Mouse (Mus musculus): ENCODE data around the gene Ankrd54.

Gene Ankrd54

GRCm38 (mm10) chr15:79062376-79063159 lies at the start of gene Ankrd54:
Gene Ankrd54, minus strand, starts transcription at chr15:79062893.
- in situ Hi-C loops (cut with MseI, MboI), result no loop called here

DNA sequence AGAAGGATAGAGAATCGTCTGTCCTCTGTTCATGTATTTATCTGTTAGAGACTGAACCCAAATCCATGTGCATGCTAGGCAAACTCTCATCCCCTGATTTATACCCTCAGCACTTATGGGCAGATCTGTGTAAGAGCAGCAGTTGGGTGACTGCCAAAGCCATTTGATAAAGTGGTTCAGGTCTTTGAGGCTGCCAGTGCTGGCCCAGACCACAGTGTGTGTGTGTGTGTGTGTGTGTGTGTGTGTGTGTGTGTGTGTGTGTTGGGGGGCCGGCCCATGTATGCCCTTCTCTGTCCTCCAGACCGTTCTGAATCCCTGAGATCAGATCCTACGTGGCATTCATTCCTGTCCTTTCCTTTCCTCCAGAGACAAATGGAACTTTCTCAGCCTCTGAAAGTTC lies 49.1 kb upstream of the Ankrd54 start:
- in situ Hi-C loops (cut with MseI, MboI), result no loop called here

GRCm38 (mm10) chr15:79110528-79110927 lies 47.8 kb upstream of the Ankrd54 start:
- in situ Hi-C loops (cut with MseI, MboI), result no loop called here

GRCm38 (mm10) chr15:79110031-79110430 lies 47.3 kb upstream of the Ankrd54 start:
- in situ Hi-C loops (cut with MseI, MboI), result no loop called here

GRCm38 (mm10) chr15:79109321-79109934 lies 46.7 kb upstream of the Ankrd54 start:
- in situ Hi-C loops (cut with MseI, MboI), result no loop called here

DNA sequence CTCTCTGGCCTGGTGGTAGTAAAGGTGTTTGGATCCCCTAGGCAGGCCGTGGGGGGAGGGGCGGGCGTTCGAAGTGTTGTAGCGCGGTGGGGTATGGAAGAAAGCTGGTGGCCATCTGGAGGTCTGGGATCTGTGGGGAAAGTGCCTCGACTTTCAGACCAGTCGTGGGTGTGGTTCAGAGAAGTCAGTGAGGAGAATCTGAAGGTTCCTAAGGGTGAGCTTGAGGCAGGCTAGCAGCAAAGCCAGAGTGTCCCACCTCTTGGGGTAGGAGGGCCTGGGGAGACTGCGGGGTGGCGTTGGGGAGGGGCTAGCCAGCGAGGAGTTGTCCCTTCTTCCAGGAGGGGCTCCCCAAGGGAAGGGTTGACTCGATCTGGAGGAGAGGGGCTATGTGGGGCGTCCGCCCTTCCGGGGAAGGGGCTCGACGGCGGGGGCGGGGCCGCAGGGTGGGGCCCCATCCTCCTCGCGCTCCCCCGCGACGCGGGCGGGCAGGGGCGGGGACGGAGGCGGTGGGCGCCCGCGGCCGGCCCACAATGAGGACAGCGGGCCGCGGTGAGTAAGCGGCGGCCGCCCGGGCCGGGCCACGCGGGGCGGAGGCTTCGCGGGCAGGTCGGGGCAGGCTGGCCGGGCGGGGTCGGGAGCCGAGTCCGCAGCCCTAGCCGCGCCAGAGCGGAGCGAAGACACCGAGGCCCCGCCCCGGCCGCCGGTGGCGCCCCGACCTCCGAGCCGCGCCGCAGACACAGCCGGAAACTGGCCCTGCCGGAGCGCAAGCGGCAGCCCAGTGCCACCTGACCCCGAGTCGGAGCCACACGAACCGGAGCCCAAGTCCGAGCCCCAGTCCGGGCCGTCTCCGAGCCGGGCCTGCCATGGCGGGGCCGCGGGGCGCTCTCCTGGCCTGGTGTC lies 46.0 kb upstream of the Ankrd54 start, which contains the start of gene Micall1:
Micall1 (plus strand) TSS at position 478 of the 900 bp plus-strand sequence.
- in situ Hi-C loops (cut with MseI, MboI), result no loop called here

DNA sequence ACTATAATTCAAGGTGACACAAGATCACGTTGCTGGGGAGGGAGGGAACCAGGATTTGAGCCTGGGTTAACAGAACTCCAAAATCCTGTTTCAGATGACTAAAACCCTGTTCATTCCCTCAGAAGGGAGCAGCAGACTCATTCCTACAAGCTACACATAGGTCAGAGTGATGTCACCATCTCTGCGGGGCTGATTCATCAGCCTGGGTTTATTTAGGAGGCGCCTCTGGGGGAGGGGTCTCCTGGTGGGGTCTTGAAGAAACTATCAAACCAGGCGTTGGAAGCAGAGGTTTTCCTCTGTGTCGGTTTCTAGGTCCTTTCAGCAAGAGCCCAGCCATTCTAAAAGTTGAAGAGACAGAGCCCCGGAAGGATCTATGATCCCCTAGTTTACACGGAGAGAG lies 45.3 kb upstream of the Ankrd54 start:
- in situ Hi-C loops (cut with MseI, MboI), result no loop called here

DNA sequence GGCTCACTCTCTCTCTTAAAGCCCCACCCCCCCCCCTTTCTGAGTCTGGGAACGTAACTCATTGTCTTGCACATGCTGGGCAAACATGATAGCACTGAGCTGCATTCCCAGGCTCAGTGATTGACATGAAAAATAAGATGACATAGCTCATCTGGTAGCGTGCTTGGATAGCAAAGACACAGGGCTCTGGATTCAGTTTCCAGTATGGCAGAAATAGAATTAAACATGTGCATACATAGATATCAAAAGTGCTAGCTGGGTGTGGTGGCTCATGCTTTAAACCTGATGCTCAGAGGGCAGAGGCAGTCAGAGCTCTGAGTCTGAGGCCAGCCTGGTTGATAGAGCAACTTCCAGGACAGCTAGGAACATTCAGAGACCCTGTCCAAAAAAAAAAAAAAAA lies 43.1 kb upstream of the Ankrd54 start:
- in situ Hi-C loops (cut with MseI, MboI), result no loop called here

GRCm38 (mm10) chr15:79103264-79103663 lies 40.6 kb upstream of the Ankrd54 start:
- in situ Hi-C loops (cut with MseI, MboI), result no loop called here

GRCm38 (mm10) chr15:79101531-79101930 lies 38.8 kb upstream of the Ankrd54 start:
- in situ Hi-C loops (cut with MseI, MboI), result no loop called here

DNA sequence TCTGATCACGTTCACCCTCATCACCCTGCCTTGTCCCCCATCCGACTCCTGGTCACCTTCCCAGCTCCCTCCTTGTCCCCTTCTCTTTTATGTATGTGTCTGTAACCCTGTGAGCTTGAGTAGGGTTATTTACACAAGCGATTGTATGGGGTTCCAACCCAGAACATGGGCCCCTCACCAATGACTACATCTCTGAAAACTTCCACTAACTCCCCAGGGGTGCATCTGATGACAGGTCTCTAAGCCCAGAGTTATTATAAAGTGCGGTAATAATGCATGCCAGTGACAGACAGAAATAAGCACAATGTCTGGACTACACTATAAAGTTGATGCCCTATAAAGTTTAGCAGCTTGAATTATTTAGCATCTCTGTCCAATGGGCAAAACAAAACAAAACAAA lies 37.7 kb upstream of the Ankrd54 start:
- in situ Hi-C loops (cut with MseI, MboI), result no loop called here

GRCm38 (mm10) chr15:79099456-79099855 lies 36.8 kb upstream of the Ankrd54 start:
- in situ Hi-C loops (cut with MseI, MboI), result no loop called here

GRCm38 (mm10) chr15:79098868-79099267 lies 36.2 kb upstream of the Ankrd54 start:
- in situ Hi-C loops (cut with MseI, MboI), result no loop called here

DNA sequence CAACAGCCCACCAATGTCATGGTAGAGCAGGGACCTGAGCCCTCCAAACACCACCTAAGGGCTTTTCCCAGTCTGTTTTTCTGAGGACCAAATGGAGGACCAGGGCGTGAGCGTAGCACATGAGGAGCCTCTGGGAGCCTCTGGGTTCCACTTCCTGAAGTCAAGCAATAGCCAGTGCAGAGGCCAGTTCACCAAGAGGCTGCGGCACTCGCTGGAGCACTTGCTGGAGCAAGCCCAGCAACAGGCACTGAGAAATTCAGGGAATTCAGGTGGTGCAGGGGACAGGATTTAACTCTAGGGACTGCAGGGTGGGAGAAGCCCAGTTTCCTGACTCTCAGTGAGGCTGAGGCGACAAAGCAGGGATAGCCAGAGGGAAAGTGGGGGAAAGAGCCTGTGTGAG lies 35.5 kb upstream of the Ankrd54 start:
- in situ Hi-C loops (cut with MseI, MboI), result no loop called here

DNA sequence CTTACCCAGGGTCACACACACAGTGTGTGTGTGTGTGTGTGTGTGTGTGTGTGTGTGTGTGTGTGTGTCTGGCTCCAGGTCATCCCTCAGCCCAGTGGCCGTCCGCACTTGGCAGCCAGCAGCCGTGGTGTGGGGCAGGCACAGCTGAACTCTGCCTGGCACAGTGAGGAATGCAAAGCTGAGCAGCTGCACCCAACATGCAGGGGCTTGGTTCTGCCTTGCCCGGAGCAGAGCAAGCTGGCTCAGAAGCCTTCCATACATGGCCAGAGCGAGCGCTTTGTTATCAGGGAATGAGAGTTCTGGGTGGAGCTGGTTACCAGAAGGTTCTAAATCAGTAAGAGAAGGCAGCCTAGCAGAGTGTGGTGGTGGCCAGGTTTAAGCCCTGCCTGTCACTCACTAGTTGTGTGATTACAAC lies 34.9 kb upstream of the Ankrd54 start:
- in situ Hi-C loops (cut with MseI, MboI), result no loop called here

DNA sequence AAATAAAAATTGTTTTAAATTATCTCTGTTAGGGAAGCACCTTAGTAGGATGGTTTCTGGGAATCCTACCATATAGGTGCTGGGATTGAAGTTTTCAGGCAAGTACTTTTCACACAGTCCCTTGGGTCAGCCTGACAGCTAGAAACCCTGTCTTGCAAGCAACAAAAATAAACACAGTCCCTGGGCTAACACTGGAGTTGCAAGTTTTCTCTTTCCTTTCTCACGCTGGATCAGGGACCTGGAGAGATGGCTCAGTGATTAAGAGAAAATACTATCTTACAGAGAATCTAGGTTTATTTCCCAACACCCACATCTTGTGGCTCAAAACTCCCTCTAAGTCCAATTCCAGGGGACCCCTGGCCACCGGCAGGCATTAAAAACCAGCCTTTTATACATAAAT lies 34.4 kb upstream of the Ankrd54 start:
- in situ Hi-C loops (cut with MseI, MboI), result no loop called here

DNA sequence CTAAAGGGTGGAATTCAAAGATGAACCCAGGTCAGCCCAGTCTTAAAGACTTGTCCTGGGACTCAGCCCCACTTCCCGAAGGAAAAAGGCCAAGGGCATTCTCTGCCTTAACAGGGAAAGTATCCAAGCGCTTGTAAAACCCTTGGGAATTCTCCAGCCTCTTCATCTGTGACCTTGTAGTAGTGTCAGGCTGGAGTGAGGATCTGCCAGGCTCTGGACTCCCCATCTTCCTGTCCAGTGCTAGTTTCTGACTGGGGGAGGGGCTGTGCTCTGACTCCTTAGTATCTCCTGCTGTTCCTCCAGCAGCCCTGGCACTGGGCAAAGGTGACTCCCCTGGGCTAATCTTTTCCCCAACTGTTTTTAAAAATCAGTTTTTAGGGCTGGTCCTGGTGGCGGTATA lies 33.9 kb upstream of the Ankrd54 start:
- in situ Hi-C loops (cut with MseI, MboI), result no loop called here

GRCm38 (mm10) chr15:79095483-79095882 lies 32.8 kb upstream of the Ankrd54 start:
- in situ Hi-C loops (cut with MseI, MboI), result no loop called here

DNA sequence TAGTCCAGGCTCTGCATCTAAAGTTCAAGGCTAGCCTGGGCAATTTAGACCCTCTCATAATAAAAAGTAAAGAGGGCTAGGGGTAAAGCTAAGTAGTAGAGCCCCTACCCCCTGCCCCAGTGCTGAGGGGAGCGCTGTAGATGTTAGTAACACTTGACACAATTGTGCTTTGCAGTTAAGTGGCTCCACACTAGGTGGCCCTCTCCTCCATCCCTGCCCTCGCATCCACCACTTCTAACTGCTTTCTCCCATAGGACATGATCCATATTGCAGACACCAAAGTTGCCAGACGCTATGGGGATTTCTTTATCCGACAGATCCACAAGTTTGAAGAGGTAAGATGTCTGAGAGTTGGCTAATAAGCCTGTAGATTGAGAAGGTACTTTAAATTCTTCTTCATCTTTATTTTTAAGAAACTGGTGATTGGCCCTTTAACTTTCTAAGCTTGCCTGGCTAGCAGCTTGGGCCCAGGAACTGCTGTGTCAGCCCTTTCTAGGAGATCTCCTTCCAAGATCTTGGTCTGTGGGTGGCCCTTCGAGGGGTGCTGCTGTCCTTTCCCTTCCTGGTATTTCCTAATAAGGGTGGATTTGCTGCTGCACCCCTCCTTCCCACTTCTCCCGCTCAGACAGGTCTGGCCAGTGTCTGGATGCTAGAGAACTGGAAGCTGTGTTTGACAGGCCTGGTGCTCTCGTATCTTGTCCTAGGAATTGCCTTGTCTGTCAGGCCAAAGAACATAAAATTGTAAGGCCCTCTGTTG lies 30.6 kb upstream of the Ankrd54 start:
- in situ Hi-C loops (cut with MseI, MboI), result no loop called here

DNA sequence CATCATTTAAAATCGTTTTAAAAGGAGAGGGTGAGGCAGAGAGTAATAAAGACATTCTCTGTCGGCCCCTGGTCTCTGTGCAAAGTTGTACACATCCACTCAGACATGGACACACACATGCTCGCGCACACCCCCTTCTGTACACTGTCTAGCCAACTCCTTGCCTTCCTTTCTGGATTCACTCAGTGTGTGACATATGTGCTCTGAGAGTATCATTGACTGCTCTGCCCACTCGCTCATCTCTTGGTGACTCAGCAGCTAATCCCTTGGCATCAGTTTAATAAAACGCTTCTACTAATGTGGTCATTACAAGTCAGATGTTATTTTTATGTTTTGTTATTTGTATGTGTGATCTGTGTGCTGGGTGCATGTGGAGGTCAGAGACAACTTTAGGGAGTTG lies 29.6 kb upstream of the Ankrd54 start:
- in situ Hi-C loops (cut with MseI, MboI), result no loop called here

DNA sequence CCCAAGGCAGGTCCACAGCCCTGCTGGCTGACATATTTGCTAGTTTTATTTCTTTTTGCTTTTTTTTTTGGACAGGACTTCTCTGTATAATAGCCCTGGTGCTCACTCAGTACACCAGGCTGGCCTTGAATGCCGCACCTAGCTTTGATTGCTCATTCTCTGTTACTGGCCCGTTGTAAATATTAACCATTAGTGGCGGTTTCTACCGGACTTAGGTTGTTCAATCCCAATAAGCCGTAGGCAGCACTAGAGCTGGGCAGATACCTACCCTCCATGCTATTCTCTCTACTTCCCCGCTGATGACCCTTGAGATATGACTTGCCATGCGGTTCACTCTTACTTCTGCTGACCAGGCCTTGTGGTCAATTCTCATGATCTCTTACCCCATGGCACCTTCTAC lies 16.9 kb upstream of the Ankrd54 start:
- in situ Hi-C loops (cut with MseI, MboI), result no loop called here
